Mouse (Mus musculus) olfactory bulb, adult 2 months (tissue): ENCODE measurements around the gene Cops8.

Source experiments
- CTCF ChIP-seq: fragments of 200-500 bp; IDR thresholded peaks from 2 replicates; pipeline ENCODE4 v1.5.1; 2012; ENCODE audit warnings: low read depth, mild to moderate bottlenecking, low read length, moderate library complexity; ENCODE audit not compliant: insufficient read depth
- POLR2A ChIP-seq: fragments of 200-500 bp; IDR thresholded peaks from 2 replicates; pipeline ENCODE4 v1.6.1; 2012; ENCODE audit warnings: mild to moderate bottlenecking, low read depth, low read length, moderate library complexity; ENCODE audit not compliant: insufficient read depth

- no peak for TF ChIP-seq CTCF
- TF ChIP-seq POLR2A, result no peak
Observed at GRCm38 (mm10) chr1:90566664-90567440, 35.9 kb upstream of the Cops8 start.
